ENCODE assay signal across 20 mouse cellular contexts in genomic region chr11:86618548-86619335, GRCm38 (mm10).
DNase-seq lines count a peak whose midpoint lies in the region; ATAC-seq and TF ChIP-seq lines count a peak whose summit lies in the region.
"Had no signal": no experiment of that assay in that cellular context is flagged by ENCODE, and none has a peak within 500 bp of the region (broad histone marks: within the 10 kb centered on the region; RNA-seq: fewer than 3 reads in every experiment).

No protein-coding gene starts in this region.

- peaks cover 12% of the 10 kb centered on the region; the same call in 1 of the 2 replicates for H3K36me3 ChIP-seq in liver, embryonic 15.5 days (replicated peaks)
- H3K36me3 ChIP-seq in MEL (ENCODE audit: control insufficient read depth in 1 of 2, insufficient read depth in 2 of 2, low read length in 2 of 2): peaks cover 6 to 7% of the 10 kb centered on the region in 2 experiments; a peak in 3 of 4 replicates
- H3K36me3 ChIP-seq in intestine, postnatal 0 days (ENCODE audit: control insufficient read depth, insufficient read depth): peaks cover 5% of the 10 kb centered on the region; the same call in 1 of the 2 replicates
- H3K36me3 ChIP-seq in midbrain, embryonic 11.5 days (ENCODE audit: control insufficient read depth, insufficient read depth, low read length): no peaks in the 10 kb centered on the region
- H3K36me3 ChIP-seq: hindbrain, embryonic 12.5 days; kidney, embryonic 15.5 days; limb, embryonic 10.5 days; neural tube, embryonic 15.5 days had no signal

- TF ChIP-seq RAD21 in MEL (IDR thresholded peaks at IDR 0.05; ENCODE audit: low read depth, low read length): no peak

- no peaks in the 10 kb centered on the region for H3K27me3 ChIP-seq in liver, embryonic 15.5 days
- no peaks in the 10 kb centered on the region for H3K27me3 ChIP-seq in MEL (ENCODE audit: control insufficient read depth in 1 of 2, insufficient read depth in 2 of 2, low read length in 2 of 2)
- no peaks in the 10 kb centered on the region for H3K27me3 ChIP-seq in intestine, postnatal 0 days (replicated peaks; ENCODE audit: control insufficient read depth, insufficient read depth, low read length)
- H3K27me3 ChIP-seq in midbrain, embryonic 11.5 days (ENCODE audit: control insufficient read depth, insufficient read depth, low read length): no peaks in the 10 kb centered on the region
- H3K27me3 ChIP-seq: hindbrain, embryonic 12.5 days; kidney, embryonic 15.5 days; neural tube, embryonic 15.5 days had no signal

- TF ChIP-seq CTCF in MEL (IDR thresholded peaks at IDR 0.05 in 2 of 3, conservative IDR thresholded peaks at IDR 0.05 in 1 of 3; ENCODE audit: control insufficient read depth in 1 of 3, insufficient read depth in 1 of 3, low read depth in 2 of 3, low read length in 3 of 3, poor library complexity in 1 of 3, severe bottlenecking in 1 of 3): no peak
- no peak for TF ChIP-seq CTCF in intestine, postnatal 0 days (IDR thresholded peaks at IDR 0.05; ENCODE audit: low read depth)

- 0 out of 2 replicates have a peak overlapping the region, but pooled peaks have one; percentile 9 for H3K27ac ChIP-seq in liver, embryonic 15.5 days (replicated peaks)
- H3K27ac ChIP-seq in MEL (ENCODE audit: control insufficient read depth, low read depth, low read length): no peak overlapping the region
- H3K27ac ChIP-seq in intestine, postnatal 0 days (ENCODE audit: low read depth, low read length): peak overlapping the region; percentile 31; the same call in 1 of the 2 replicates
- no peak overlapping the region for H3K27ac ChIP-seq in midbrain, embryonic 11.5 days (ENCODE audit: low read depth, low read length)
- H3K27ac ChIP-seq: embryonic facial prominence, embryonic 10.5 days; hindbrain, embryonic 12.5 days; kidney, embryonic 15.5 days; limb, embryonic 10.5 days; midbrain, embryonic 10.5 days; neural tube, embryonic 15.5 days had no signal

- H3K4me1 ChIP-seq in liver, embryonic 15.5 days (replicated peaks): peaks cover 26% of the 10 kb centered on the region
- H3K4me1 ChIP-seq in MEL (ENCODE audit: control insufficient read depth in 1 of 2, insufficient read depth in 2 of 2, low read length in 2 of 2): peaks cover 9 to 14% of the 10 kb centered on the region in 2 experiments
- H3K4me1 ChIP-seq in intestine, postnatal 0 days (replicated peaks; ENCODE audit: control insufficient read depth, insufficient read depth, low read length): no peaks in the 10 kb centered on the region
- H3K4me1 ChIP-seq in midbrain, embryonic 11.5 days (ENCODE audit: control insufficient read depth, insufficient read depth, low read length): no peaks in the 10 kb centered on the region
- H3K4me1 ChIP-seq: hindbrain, embryonic 12.5 days; kidney, embryonic 15.5 days; limb, embryonic 10.5 days; midbrain, embryonic 10.5 days had no signal

- no peaks in the 10 kb centered on the region for H3K79me2 ChIP-seq in MEL (ENCODE audit: control insufficient read depth, insufficient read depth, low read length, poor library complexity)

- no peak overlapping the region for H3K4me3 ChIP-seq in liver, embryonic 15.5 days (replicated peaks)
- no peak overlapping the region for H3K4me3 ChIP-seq in MEL (ENCODE audit: control insufficient read depth in 1 of 2, insufficient read depth in 1 of 2, low read depth in 2 of 2, low read length in 2 of 2)
- H3K4me3 ChIP-seq in intestine, postnatal 0 days (ENCODE audit: low read depth, low read length): no peak overlapping the region
- H3K4me3 ChIP-seq in midbrain, embryonic 11.5 days (ENCODE audit: low read depth, low read length): no peak overlapping the region
- H3K4me3 ChIP-seq: embryonic facial prominence, embryonic 10.5 days; hindbrain, embryonic 12.5 days; kidney, embryonic 15.5 days; limb, embryonic 10.5 days; midbrain, embryonic 10.5 days; neural tube, embryonic 15.5 days had no signal

- H3K4me2 ChIP-seq in liver, embryonic 15.5 days: no peak overlapping the region
- H3K4me2 ChIP-seq in intestine, postnatal 0 days (replicated peaks; ENCODE audit: low read depth): no peak overlapping the region
- H3K4me2 ChIP-seq in midbrain, embryonic 11.5 days: no peak overlapping the region
- H3K4me2 ChIP-seq: hindbrain, embryonic 12.5 days; kidney, embryonic 15.5 days; lung, embryonic 14.5 days; neural tube, embryonic 15.5 days had no signal

- no peak for DNase-seq in liver
- peak; percentile 40 for DNase-seq in CD4-positive, CD25-positive, alpha-beta regulatory T cell, adult 2 months (ENCODE audit: low read depth, low spot score)
- no peak for DNase-seq in MEL (ENCODE audit: low read depth, low spot score)
- no peak for DNase-seq in midbrain, embryonic 11.5 days (ENCODE audit: low spot score, missing footprints)
- DNase-seq: adrenal gland, postnatal 25 days; B cell, adult 2 months; cerebellum, adult 11-12 months; cerebellum, postnatal 10 days; forebrain, postnatal 0 days; gastrocnemius, postnatal 25 days; lung, embryonic 14.5 days had no signal

- WGBS in liver, embryonic 15.5 days (ENCODE audit: insufficient replicate concordance): 84% methylated on average over 2 of the region's 2 CpGs
- 86% methylated on average over 2 of the region's 2 CpGs for WGBS in intestine, postnatal 0 days
- 83% methylated on average over 2 of the region's 2 CpGs for WGBS in midbrain, embryonic 11.5 days

- no peak for TF ChIP-seq EP300 in MEL (IDR thresholded peaks at IDR 0.05; ENCODE audit: low read depth in 1 of 2, low read length in 2 of 2)

- ATAC-seq in liver, embryonic 15.5 days (ENCODE audit: insufficient read depth): no peak
- ATAC-seq in intestine, postnatal 0 days: no peak
- ATAC-seq in midbrain, embryonic 11.5 days (ENCODE audit: low FRiP score): no peak
- no peak for ATAC-seq in cerebellum, adult (ENCODE audit: insufficient number of reproducible peaks, low FRiP score, low TSS enrichment)
- ATAC-seq: forebrain, postnatal 0 days had no signal

- no peak overlapping the region for H3K9ac ChIP-seq in liver, embryonic 15.5 days
- no peak overlapping the region for H3K9ac ChIP-seq in MEL (ENCODE audit: control insufficient read depth, low read depth, low read length, poor library complexity, severe bottlenecking)
- H3K9ac ChIP-seq in intestine, postnatal 0 days (ENCODE audit: low read depth, low read length): no peak overlapping the region
- no peak overlapping the region for H3K9ac ChIP-seq in midbrain, embryonic 11.5 days (ENCODE audit: low read length)
- H3K9ac ChIP-seq: forebrain, postnatal 0 days; hindbrain, embryonic 12.5 days; kidney, embryonic 15.5 days; lung, embryonic 14.5 days; neural tube, embryonic 15.5 days had no signal

- no peak for TF ChIP-seq POLR2A in MEL (IDR thresholded peaks at IDR 0.05; ENCODE audit: control insufficient read depth in 1 of 2, insufficient read depth in 1 of 2, low read depth in 1 of 2, low read length in 2 of 2, poor library complexity in 1 of 2)

- no peaks in the 10 kb centered on the region for H3K9me3 ChIP-seq in liver, embryonic 15.5 days (replicated peaks)
- no peaks in the 10 kb centered on the region for H3K9me3 ChIP-seq in MEL (replicated peaks; ENCODE audit: insufficient read depth, low read length)
- H3K9me3 ChIP-seq in intestine, postnatal 0 days (ENCODE audit: control insufficient read depth): no peaks in the 10 kb centered on the region
- no peaks in the 10 kb centered on the region for H3K9me3 ChIP-seq in midbrain, embryonic 11.5 days (ENCODE audit: control insufficient read depth, low read length)
- H3K9me3 ChIP-seq: embryonic facial prominence, embryonic 10.5 days; hindbrain, embryonic 12.5 days; kidney, embryonic 15.5 days; limb, embryonic 10.5 days; midbrain, embryonic 10.5 days; neural tube, embryonic 15.5 days had no signal

TF ChIP-seq in MEL, 35 proteins besides CTCF, POLR2A, EP300 and RAD21:
- TF ChIP-seq MXI1 (IDR thresholded peaks at IDR 0.05; ENCODE audit: low read depth, low read length) (no peak), SMC3 (IDR thresholded peaks at IDR 0.05; ENCODE audit: low read depth, low read length) (no peak), HCFC1 (IDR thresholded peaks at IDR 0.05; ENCODE audit: low read depth, low read length) (no peak), ZNF384 (IDR thresholded peaks at IDR 0.05; ENCODE audit: low read depth, low read length) (0 out of 2 replicates have a peak, but pooled peaks have one; percentile 53)

Comparison
In these comparisons a context has a peak if more than half of its experiments do, and no peak if none do; other contexts are left out.
1. H3K27ac ChIP-seq: peak in liver, embryonic 15.5 days (single experiment) and intestine, postnatal 0 days (single experiment); none in MEL (single experiment) and midbrain, embryonic 11.5 days (single experiment).